Mouse (Mus musculus) MEL (cell line): ENCODE measurements around the gene Aamp.

ENCODE experiments used
- CTCF ChIP-seq, 3 experiments: IDR thresholded peaks in 2 of 3; conservative IDR thresholded peaks in 1 of 3; 2 replicates each; pipeline ENCODE4 v1.5.1; 2011 to 2012; ENCODE audit warnings: low read length in 3 of 3, low read depth in 2 of 3, mild to moderate bottlenecking in 2 of 3, improper control_type of control experiment in 1 of 3, inconsistent platforms in 1 of 3, mixed read lengths in 1 of 3, moderate library complexity in 1 of 3; ENCODE audit not compliant: control insufficient read depth in 1 of 3, insufficient read depth in 1 of 3, poor library complexity in 1 of 3, severe bottlenecking in 1 of 3
- EP300 ChIP-seq, 2 experiments: IDR thresholded peaks; 2 replicates each; pipeline ENCODE4 v1.6.1; 2011; ENCODE audit warnings: improper control_type of control experiment in 2 of 2, low read length in 2 of 2, low read depth in 1 of 2, mild to moderate bottlenecking in 1 of 2
- GABPA ChIP-seq: IDR thresholded peaks from 2 replicates; pipeline ENCODE4 v1.6.1; 2012; ENCODE audit warnings: low read depth, mild to moderate bottlenecking, inconsistent platforms, low read length, improper control_type of control experiment, moderate library complexity
- MAZ ChIP-seq: IDR thresholded peaks from 2 replicates; pipeline ENCODE4 v1.6.1; 2012; ENCODE audit warnings: low read depth, mild to moderate bottlenecking, inconsistent platforms, low read length, improper control_type of control experiment
- MEF2A ChIP-seq: IDR thresholded peaks from 2 replicates; pipeline ENCODE4 v1.6.1; 2014; ENCODE audit warnings: low read depth, mild to moderate bottlenecking, inconsistent platforms, low read length, improper control_type of control experiment; ENCODE audit not compliant: poor library complexity, insufficient replicate concordance, severe bottlenecking; ENCODE audit errors: extremely low read depth
- MYC ChIP-seq: IDR thresholded peaks from 2 replicates; pipeline ENCODE4 v1.6.1; 2011; ENCODE audit warnings: low read depth, mild to moderate bottlenecking, low read length, improper control_type of control experiment, moderate library complexity
- POLR2A ChIP-seq, 2 experiments: IDR thresholded peaks; 2 replicates each; pipeline ENCODE4 v1.6.1; 2011 to 2012; ENCODE audit warnings: low read length in 2 of 2, mild to moderate bottlenecking in 2 of 2, control low read depth in 1 of 2, improper control_type of control experiment in 1 of 2, low read depth in 1 of 2, moderate library complexity in 1 of 2; ENCODE audit not compliant: control insufficient read depth in 1 of 2, insufficient read depth in 1 of 2, poor library complexity in 1 of 2
- TBP ChIP-seq: IDR thresholded peaks from 2 replicates; pipeline ENCODE4 v1.8.0; 2011; ENCODE audit warnings: low read depth, low read length, improper control_type of control experiment
- USF1 ChIP-seq: IDR thresholded peaks from 2 replicates; pipeline ENCODE4 v1.6.1; 2014; ENCODE audit warnings: low read depth, mild to moderate bottlenecking, inconsistent platforms, low read length, improper control_type of control experiment, moderate library complexity
- ZNF384 ChIP-seq: IDR thresholded peaks from 2 replicates; pipeline ENCODE4 v1.6.1; 2012; ENCODE audit warnings: low read depth, mild to moderate bottlenecking, inconsistent platforms, low read length, improper control_type of control experiment

DNA sequence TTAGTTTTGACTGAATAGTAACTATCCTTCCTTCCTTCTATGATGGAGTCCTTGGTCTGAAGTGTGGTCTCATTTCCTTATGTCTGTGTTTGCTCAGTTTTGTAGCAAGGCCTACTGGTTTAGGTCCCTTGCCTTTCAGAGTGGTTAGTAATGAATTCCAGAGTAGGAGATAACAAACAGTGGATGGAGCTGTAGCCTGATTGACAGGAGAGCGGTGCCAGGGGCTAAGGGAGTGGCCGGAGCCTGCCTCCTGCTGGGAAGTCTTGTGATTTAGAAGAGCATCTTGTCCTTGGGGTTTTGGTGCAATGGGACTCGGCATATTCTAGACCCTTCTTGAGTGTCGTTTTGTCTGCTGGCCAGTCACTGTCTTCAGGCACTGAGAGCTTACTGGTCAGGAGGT, 27.8 kb downstream of the Aamp start:
- TF ChIP-seq MYC (no peak), CTCF (IDR thresholded peaks at IDR 0.05 in 2 of 3, conservative IDR thresholded peaks at IDR 0.05 in 1 of 3; ENCODE audit: control insufficient read depth in 1 of 3, insufficient read depth in 1 of 3, low read depth in 2 of 3, low read length in 3 of 3, poor library complexity in 1 of 3, severe bottlenecking in 1 of 3) (no peak), USF1 (no peak), TBP (no peak), EP300 (IDR thresholded peaks at IDR 0.05; ENCODE audit: low read depth in 1 of 2, low read length in 2 of 2) (no peak), ZNF384 (no peak), POLR2A (IDR thresholded peaks at IDR 0.05; ENCODE audit: control insufficient read depth in 1 of 2, insufficient read depth in 1 of 2, low read depth in 1 of 2, low read length in 2 of 2, poor library complexity in 1 of 2) (no peak), GABPA (no peak), MEF2A (no peak), MAZ (no peak)
